Mouse (Mus musculus) adrenal gland, postnatal 25 days (tissue): ENCODE data around the gene Dram1. TPM values are rescaled to one million over a fixed set of nuclear protein-coding genes. Genes with fewer than 3 reads are reported as not detected.
"Not testable (repeated sequence)": the region's sequence is repeated elsewhere in the genome, so short reads cannot be mapped to it uniquely, and the experiment has no call there.

Experiments used
- DNase-seq: peaks from one replicate; pipeline ENCODE4 v3.0.0; 2021; ENCODE audit warnings: mixed read lengths
- total RNA-seq: library from RNA; stranded (reverse); gene quantifications from 2 replicates; pipeline ENCODE4 v1.2.3, GENCODE M21; 2021

Dram1 gene
- total RNA-seq, 1 experiment from 2014 or later = 7.4 TPM

GRCm38 (mm10) chr10:88386251-88386650 lies 7.4 kb upstream of the Dram1 start:
- no peak for DNase-seq

GRCm38 (mm10) chr10:88385758-88386157 lies 6.9 kb upstream of the Dram1 start:
- no peak for DNase-seq

GRCm38 (mm10) chr10:88385290-88385689 lies 6.4 kb upstream of the Dram1 start:
- no peak for DNase-seq

- DNase-seq = no peak
Measured at GRCm38 (mm10) chr10:88384081-88384480, 5.2 kb upstream of the Dram1 start.

- no peak for DNase-seq
Measured at GRCm38 (mm10) chr10:88383479-88383878, 4.6 kb upstream of the Dram1 start.

- no peak for DNase-seq
Measured at GRCm38 (mm10) chr10:88382009-88382408, 3.1 kb upstream of the Dram1 start.

- no peak for DNase-seq
Measured at GRCm38 (mm10) chr10:88381286-88381685, 2.4 kb upstream of the Dram1 start.

GRCm38 (mm10) chr10:88380430-88381060 lies 1.7 kb upstream of the Dram1 start:
- no peak for DNase-seq

- peak; percentile 31 for DNase-seq
Measured at GRCm38 (mm10) chr10:88380002-88380401, 1.1 kb upstream of the Dram1 start.

- no peak for DNase-seq
Measured at GRCm38 (mm10) chr10:88377666-88378065, 1.2 kb downstream of the Dram1 start.

- DNase-seq = peak; percentile 85
Measured at GRCm38 (mm10) chr10:88376770-88377169, 2.1 kb downstream of the Dram1 start.

- DNase-seq = no peak
Measured at GRCm38 (mm10) chr10:88374984-88375383, 3.9 kb downstream of the Dram1 start.

GRCm38 (mm10) chr10:88372945-88373344 lies 5.9 kb downstream of the Dram1 start:
- not testable (repeated sequence) for DNase-seq

GRCm38 (mm10) chr10:88372436-88372835 lies 6.4 kb downstream of the Dram1 start:
- DNase-seq = no peak

- peak; percentile 14 for DNase-seq
Measured at GRCm38 (mm10) chr10:88371793-88372192, 7.1 kb downstream of the Dram1 start.

- DNase-seq = no peak
Measured at GRCm38 (mm10) chr10:88369233-88369632, 9.6 kb downstream of the Dram1 start.

- no peak for DNase-seq
Measured at GRCm38 (mm10) chr10:88364221-88364620, 14.7 kb downstream of the Dram1 start.

GRCm38 (mm10) chr10:88362218-88362617 lies 16.7 kb downstream of the Dram1 start:
- no peak for DNase-seq

- DNase-seq = peak; percentile 83
Measured at GRCm38 (mm10) chr10:88356983-88357559, 21.8 kb downstream of the Dram1 start.

- no peak for DNase-seq
Measured at GRCm38 (mm10) chr10:88356114-88356982, 22.5 kb downstream of the Dram1 start.

- no peak for DNase-seq
Measured at GRCm38 (mm10) chr10:88354599-88354998, 24.3 kb downstream of the Dram1 start.

GRCm38 (mm10) chr10:88352549-88352948 lies 26.3 kb downstream of the Dram1 start:
- no peak for DNase-seq

GRCm38 (mm10) chr10:88351411-88352103 lies 27.3 kb downstream of the Dram1 start:
- no peak for DNase-seq
